Mouse (Mus musculus) heart, postnatal 0 days (tissue): Measurements from ENCODE around the gene Fibp. TPM values are rescaled to one million over a fixed set of nuclear protein-coding genes. Genes with fewer than 3 reads are reported as not detected.
A peak's percentile ranks its signal among the peaks of the same experiment; 100 is the strongest.

Experiments
- ATAC-seq: fragments of 200-750 bp; cut with Nextera tagmentation; 2 replicates; pipeline ENCODE4 v1.8.0; 2017; ENCODE audit warnings: low read depth, moderate number of reproducible peaks, moderate library complexity; ENCODE audit not compliant: insufficient read depth
- DNase-seq: peaks from one replicate; pipeline ENCODE4 v3.0.0-alpha.2; 2016; ENCODE audit warnings: low spot score
- H3K27ac ChIP-seq: fragments of 300-500 bp; sonication (generic); 2 replicates; pipeline ENCODE4 v1.5.1; 2014; ENCODE audit warnings: low read depth, mild to moderate bottlenecking
- H3K27me3 ChIP-seq: fragments of 300-500 bp; sonication (generic); 2 replicates; pipeline ENCODE4 v1.6.1; 2014; ENCODE audit warnings: low read length, mixed read lengths; ENCODE audit not compliant: control insufficient read depth, insufficient read depth
- H3K36me3 ChIP-seq: fragments of 300-500 bp; sonication (generic); replicated peaks from 2 replicates; pipeline ENCODE4 v1.6.1; 2014; ENCODE audit warnings: low read length, mixed read lengths; ENCODE audit not compliant: control insufficient read depth, insufficient read depth
- H3K4me1 ChIP-seq: fragments of 300-500 bp; sonication (generic); 2 replicates; pipeline ENCODE4 v1.6.1; 2014; ENCODE audit warnings: antibody characterized with exemption; ENCODE audit not compliant: control insufficient read depth, insufficient read depth
- H3K4me2 ChIP-seq: fragments of 300-500 bp; sonication (generic); 2 replicates; pipeline ENCODE4 v1.6.1; 2014; ENCODE audit warnings: low read depth, mild to moderate bottlenecking, low read length, moderate library complexity
- H3K4me3 ChIP-seq: fragments of 300-500 bp; sonication (generic); 2 replicates; pipeline ENCODE4 v1.5.1; 2014; ENCODE audit warnings: low read depth, low read length
- H3K9ac ChIP-seq: fragments of 300-500 bp; sonication (generic); replicated peaks from 2 replicates; pipeline ENCODE4 v1.6.1; 2014; ENCODE audit warnings: low read depth, low read length, mixed read lengths
- H3K9me3 ChIP-seq: fragments of 300-500 bp; sonication (generic); replicated peaks from 2 replicates; pipeline ENCODE4 v1.6.1; 2016; ENCODE audit warnings: low read length; ENCODE audit not compliant: control insufficient read depth
- CTCF ChIP-seq: IDR thresholded peaks from 2 replicates; pipeline ENCODE4 v1.5.1; 2016; ENCODE audit warnings: antibody characterized with exemption, control low read depth, low read depth
- EP300 ChIP-seq: IDR thresholded peaks from 2 replicates; pipeline ENCODE4 v1.6.1; 2016; ENCODE audit warnings: antibody characterized with exemption, low read depth
- WGBS: fragments of 180-500 bp; shearing (Covaris S2); extraction: QIAGEN DNeasy Blood & Tissue Kit; methylation state at CpG from one replicate; pipeline ENCODE4 v1.1.7; 2014; 5-methylcytosine and 5-hydroxymethylcytosine counted together
- polyA plus RNA-seq: library from polyadenylated mRNA; unstranded; fragments of >200 nt; fragmentation: Nextera tagmentation; extraction: Ambion mirVana; gene quantifications from 2 replicates; pipeline ENCODE4 v1.2.1, GENCODE M21; 2015
- total RNA-seq: library from RNA; depleted of rRNA; stranded (reverse); fragments of >200 nt; gene quantifications from 2 replicates; pipeline ENCODE4 v1.2.3, GENCODE M21; 2014; ENCODE audit warnings: low replicate concordance

The Fibp gene
- total and polyA plus RNA-seq, 2 experiments from 2014 or later = 86.4 to 146 TPM

- peak overlapping the region; percentile 79 for H3K4me3 ChIP-seq
- H3K27ac ChIP-seq = peak overlapping the region; percentile 79
- H3K9ac ChIP-seq = peak overlapping the region; percentile 73
- WGBS = 24% methylated on average over 3 of the region's 3 CpGs
- H3K27me3 ChIP-seq = no peaks in the 10 kb centered on the region
- H3K4me2 ChIP-seq = peak overlapping the region; percentile 94
- no peaks in the 10 kb centered on the region for H3K9me3 ChIP-seq
- H3K36me3 ChIP-seq = peaks cover 19% of the 10 kb centered on the region
- ATAC-seq (no peak), DNase-seq (no peak)
- TF ChIP-seq CTCF (no peak), EP300 (no peak)
- peaks cover 31% of the 10 kb centered on the region for H3K4me1 ChIP-seq
Observed at GRCm38 (mm10) chr19:5459896-5460295, 519 bp upstream of the Fibp start.

GRCm38 (mm10) chr19:5461411-5461810, 996 bp downstream of the Fibp start:
- 83% methylated on average over 6 of the region's 6 CpGs for WGBS
- no peaks in the 10 kb centered on the region for H3K9me3 ChIP-seq
- peak overlapping the region; percentile 73 for H3K9ac ChIP-seq
- ATAC-seq = no peak
- H3K4me1 ChIP-seq = peaks cover 20% of the 10 kb centered on the region
- H3K27ac ChIP-seq = no peak overlapping the region
- no peak for TF ChIP-seq EP300
- TF ChIP-seq CTCF = no peak
- DNase-seq = no peak
- peaks cover 34% of the 10 kb centered on the region for H3K36me3 ChIP-seq
- H3K4me3 ChIP-seq = peak overlapping the region; percentile 79
- H3K27me3 ChIP-seq = no peaks in the 10 kb centered on the region
- peak overlapping the region; percentile 94 for H3K4me2 ChIP-seq

GRCm38 (mm10) chr19:5463212-5463611, 2.8 kb downstream of the Fibp start:
- Histone ChIP-seq H3K4me2 (no peak overlapping the region), H3K4me1 (peaks cover 11% of the 10 kb centered on the region), H3K27me3 (no peaks in the 10 kb centered on the region), H3K9me3 (no peaks in the 10 kb centered on the region), H3K9ac (no peak overlapping the region), H3K4me3 (no peak overlapping the region), H3K36me3 (peaks cover 51% of the 10 kb centered on the region), H3K27ac (no peak overlapping the region)
- DNase-seq (no peak), ATAC-seq (no peak)
- TF ChIP-seq EP300 = no peak
- TF ChIP-seq CTCF = no peak
- 89% methylated on average over 9 of the region's 9 CpGs for WGBS

- TF ChIP-seq EP300 = no peak
- peak; percentile 95 for TF ChIP-seq CTCF
- ATAC-seq (peak; percentile 67), DNase-seq (peak; percentile 81)
- Histone ChIP-seq H3K27me3 (no peaks in the 10 kb centered on the region), H3K4me2 (peak overlapping the region; percentile 49), H3K36me3 (peaks cover 51% of the 10 kb centered on the region), H3K27ac (peak overlapping the region; percentile 90), H3K9ac (no peak overlapping the region), H3K4me1 (peaks cover 6% of the 10 kb centered on the region), H3K4me3 (peak overlapping the region; percentile 31), H3K9me3 (no peaks in the 10 kb centered on the region)
- WGBS = 19% methylated on average over 15 of the region's 15 CpGs
Observed at GRCm38 (mm10) chr19:5463791-5464562, 3.6 kb downstream of the Fibp start.

- Histone ChIP-seq H3K4me2 (peak overlapping the region; percentile 49; the same call in 1 of the 2 replicates), H3K36me3 (peaks cover 51% of the 10 kb centered on the region), H3K27ac (peak overlapping the region; percentile 90), H3K27me3 (no peaks in the 10 kb centered on the region), H3K9ac (no peak overlapping the region; the same call in 1 of the 2 replicates), H3K4me1 (peaks cover 6% of the 10 kb centered on the region), H3K9me3 (no peaks in the 10 kb centered on the region), H3K4me3 (no peak overlapping the region)
- TF ChIP-seq EP300 (no peak), CTCF (no peak)
- no peak for DNase-seq
- WGBS = 92% methylated on average over 8 of the region's 8 CpGs
- no peak for ATAC-seq
Observed at GRCm38 (mm10) chr19:5465037-5465436, 4.6 kb downstream of the Fibp start.
